Mouse (Mus musculus): Measurements from ENCODE around the gene Defb28. TPM values are rescaled to one million over a fixed set of nuclear protein-coding genes. Genes with fewer than 3 reads are reported as not detected.

The Defb28 gene
- total RNA-seq, 2 experiments from 2014 or later = not detected

DNA sequence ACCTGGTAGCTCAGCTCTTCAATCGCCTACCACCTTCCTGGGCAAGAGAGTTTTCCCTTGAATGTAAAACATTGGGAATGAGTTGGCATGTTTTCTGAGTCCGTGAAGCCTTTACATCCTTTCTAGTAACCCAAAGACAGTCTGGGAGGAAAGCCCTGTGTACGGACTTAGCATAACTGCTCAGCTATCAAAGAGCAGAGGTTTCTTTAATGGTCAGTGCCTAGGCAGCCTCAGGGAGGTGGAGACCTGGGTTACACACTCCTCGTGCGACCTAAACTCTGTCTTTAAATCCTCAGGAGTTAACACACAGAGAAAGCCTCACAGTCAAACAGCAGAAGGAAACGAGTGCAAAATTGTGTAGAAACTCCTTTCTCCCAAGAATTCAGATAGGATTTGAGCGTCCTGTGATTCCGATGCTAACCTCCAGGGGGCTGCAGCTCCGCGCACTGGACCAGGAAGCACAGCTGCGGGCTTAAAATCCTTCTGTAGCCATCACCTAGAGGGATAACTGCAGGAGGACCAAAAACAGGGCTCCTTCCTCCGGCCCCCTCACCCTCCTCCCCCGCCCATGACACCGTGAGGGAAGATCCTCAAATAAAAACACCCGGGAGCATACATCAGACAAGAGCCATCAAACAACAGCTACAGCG is 35.8 kb downstream of the Defb28 start:
- no peak for ATAC-seq (replicated peaks; ENCODE audit: low FRiP score, poor library complexity, severe bottlenecking)

DNA sequence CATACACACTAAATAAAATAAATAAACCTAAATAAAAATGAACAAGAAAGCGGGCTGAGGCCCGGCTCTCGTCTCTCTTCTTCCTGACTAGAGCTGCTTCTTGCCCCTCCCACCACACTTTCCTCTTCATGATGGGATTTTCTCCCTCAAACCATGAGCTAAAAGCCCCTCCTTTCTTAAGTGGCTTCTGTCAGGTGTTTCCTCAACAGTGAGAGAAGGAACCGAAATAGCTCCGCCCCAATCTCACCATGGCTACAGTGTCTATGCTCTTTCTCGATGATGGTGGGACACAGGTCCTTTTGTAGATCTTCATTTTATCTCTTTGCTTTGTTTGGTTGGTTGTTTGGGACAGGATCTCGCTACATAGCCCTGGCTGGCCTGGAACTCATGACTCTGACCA is 38.6 kb downstream of the Defb28 start:
- no peak for ATAC-seq (replicated peaks; ENCODE audit: low FRiP score, poor library complexity, severe bottlenecking)

DNA sequence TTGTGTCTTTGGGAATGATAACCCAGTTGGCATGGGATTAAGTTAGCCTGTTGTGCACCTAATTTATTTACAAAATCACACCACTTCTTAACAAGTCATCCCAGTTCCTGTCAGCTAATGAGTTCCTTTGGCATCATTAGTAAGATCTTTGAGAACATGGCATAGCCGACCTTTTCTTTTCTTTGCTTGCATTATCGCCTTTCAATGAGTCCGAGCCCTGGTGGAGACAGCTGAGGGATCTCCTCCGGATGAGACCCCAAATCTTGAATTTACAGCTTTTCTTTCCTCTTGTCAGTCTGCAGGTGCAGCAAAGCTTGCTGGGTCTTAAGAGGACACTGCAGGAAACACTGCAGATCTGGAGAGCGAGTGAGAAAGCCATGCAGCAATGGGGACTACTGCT is 51.0 kb downstream of the Defb28 start, which contains the start of gene Gm17416:
Gm17416 (plus strand) TSS at position 301 of the 400 bp plus-strand sequence.
- no peak for ATAC-seq (replicated peaks; ENCODE audit: low FRiP score, poor library complexity, severe bottlenecking)

DNA sequence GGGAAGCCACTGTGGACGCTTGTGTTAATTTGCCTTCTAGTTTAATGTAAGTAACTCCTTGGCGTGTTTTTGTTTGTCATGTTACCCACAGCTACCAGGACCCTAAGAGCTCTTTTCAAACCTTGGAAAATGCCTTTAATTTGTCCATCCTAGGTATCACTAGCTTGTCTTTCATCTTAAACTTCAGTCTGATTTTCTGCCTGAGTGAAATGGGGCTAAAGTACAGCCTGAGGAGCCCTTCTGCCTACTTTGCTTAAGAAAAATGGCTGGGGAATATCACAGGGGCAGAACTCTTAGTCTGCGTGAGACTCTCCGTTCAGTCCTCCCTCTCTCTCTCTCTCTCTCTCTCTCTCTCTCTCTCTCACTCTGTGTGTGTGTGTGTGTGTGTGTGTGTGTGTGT is 51.8 kb downstream of the Defb28 start:
- no peak for ATAC-seq (replicated peaks; ENCODE audit: low FRiP score, poor library complexity, severe bottlenecking)

DNA sequence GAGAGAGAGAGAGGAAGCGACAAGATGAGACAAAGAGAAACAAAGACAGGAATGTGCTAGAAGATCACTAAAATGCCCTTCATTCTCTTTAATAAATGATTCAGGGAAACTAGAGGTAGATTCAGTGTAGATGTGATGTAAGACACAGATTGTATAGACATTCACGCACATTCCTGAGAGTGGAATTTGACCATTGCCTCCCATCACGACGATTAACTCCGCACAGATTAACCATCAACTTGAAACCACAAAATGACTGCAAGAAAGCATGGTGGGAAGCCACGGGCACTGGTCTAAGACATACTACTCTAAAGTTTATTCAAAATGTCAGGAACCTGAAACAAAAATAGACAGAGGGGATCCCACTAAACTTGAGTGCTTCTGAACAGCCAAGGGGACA is 52.3 kb downstream of the Defb28 start:
- no peak for ATAC-seq (replicated peaks; ENCODE audit: low FRiP score, poor library complexity, severe bottlenecking)

Other genes with a start within 250 kb of the Defb28 start
- 9.0 and 15.5 TPM in 2 replicates for gene Tbc1d20, start 224.4 kb upstream of the Defb28 start, total RNA-seq (2015; ENCODE audit: low replicate concordance)
- 7.4 and 14.3 TPM in 2 replicates for gene Tbc1d20, start 224.4 kb upstream of the Defb28 start, total RNA-seq (2017; ENCODE audit: low replicate concordance)
- 53.0 and 64.6 TPM in 2 replicates for gene Rbck1, start 185.6 kb upstream of the Defb28 start, total RNA-seq (2015; ENCODE audit: low replicate concordance)
- 20.3 and 35.2 TPM in 2 replicates for gene Rbck1, start 185.6 kb upstream of the Defb28 start, total RNA-seq (2017; ENCODE audit: low replicate concordance)
- gene Trib3, start 174.2 kb upstream of the Defb28 start, total RNA-seq (2015; ENCODE audit: low replicate concordance) = not detected in 2 replicates
- 3.1 TPM in 1 of 2 replicates, not detected in the other for gene Trib3, start 174.2 kb upstream of the Defb28 start, total RNA-seq (2017; ENCODE audit: low replicate concordance)
- gene Nrsn2, start 141.6 kb upstream of the Defb28 start, total RNA-seq (2015; ENCODE audit: low replicate concordance) = not detected in 2 replicates
- not detected in 2 replicates for gene Nrsn2, start 141.6 kb upstream of the Defb28 start, total RNA-seq (2017; ENCODE audit: low replicate concordance)
- 4.0 and 4.2 TPM in 2 replicates for gene Sox12, start 120.2 kb upstream of the Defb28 start, total RNA-seq (2015; ENCODE audit: low replicate concordance)
- gene Sox12, start 120.2 kb upstream of the Defb28 start, total RNA-seq (2017; ENCODE audit: low replicate concordance) = 0.39 and 0.83 TPM in 2 replicates
- gene Zcchc3, start 103.2 kb upstream of the Defb28 start, total RNA-seq (2015; ENCODE audit: low replicate concordance) = 6.8 and 9.6 TPM in 2 replicates
- gene Zcchc3, start 103.2 kb upstream of the Defb28 start, total RNA-seq (2017; ENCODE audit: low replicate concordance) = 4.9 and 5.4 TPM in 2 replicates
- gene 6820408C15Rik, start 102.7 kb upstream of the Defb28 start, total RNA-seq (2015; ENCODE audit: low replicate concordance) = not detected in 2 replicates
- 1.0 TPM in 1 of 2 replicates, not detected in the other for gene 6820408C15Rik, start 102.7 kb upstream of the Defb28 start, total RNA-seq (2017; ENCODE audit: low replicate concordance)
- gene Defb23, start 53.6 kb upstream of the Defb28 start, total RNA-seq (2015; ENCODE audit: low replicate concordance) = not detected in 2 replicates
- gene Defb23, start 53.6 kb upstream of the Defb28 start, total RNA-seq (2017; ENCODE audit: low replicate concordance) = not detected in 2 replicates
- gene Defb20, start 41.2 kb upstream of the Defb28 start, total RNA-seq (2015; ENCODE audit: low replicate concordance) = not detected in 2 replicates
- gene Defb20, start 41.2 kb upstream of the Defb28 start, total RNA-seq (2017; ENCODE audit: low replicate concordance) = not detected in 2 replicates
- not detected in 2 replicates for gene Defb22, start 28.1 kb upstream of the Defb28 start, total RNA-seq (2015; ENCODE audit: low replicate concordance)
- not detected in 2 replicates for gene Defb22, start 28.1 kb upstream of the Defb28 start, total RNA-seq (2017; ENCODE audit: low replicate concordance)
- not detected in 2 replicates for gene Defb26, start 6.6 kb upstream of the Defb28 start, total RNA-seq (2015; ENCODE audit: low replicate concordance)
- not detected in 2 replicates for gene Defb26, start 6.6 kb upstream of the Defb28 start, total RNA-seq (2017; ENCODE audit: low replicate concordance)
- not detected in 2 replicates for gene Defb29, start 21.8 kb downstream of the Defb28 start, total RNA-seq (2015; ENCODE audit: low replicate concordance)
- not detected in 2 replicates for gene Defb29, start 21.8 kb downstream of the Defb28 start, total RNA-seq (2017; ENCODE audit: low replicate concordance)
- not detected in 2 replicates for gene Gm17416, start 51.1 kb downstream of the Defb28 start, total RNA-seq (2015; ENCODE audit: low replicate concordance)
- not detected in 2 replicates for gene Gm17416, start 51.1 kb downstream of the Defb28 start, total RNA-seq (2017; ENCODE audit: low replicate concordance)
- not detected in 2 replicates for gene Defb21, start 54.5 kb downstream of the Defb28 start, total RNA-seq (2015; ENCODE audit: low replicate concordance)
- not detected in 2 replicates for gene Defb21, start 54.5 kb downstream of the Defb28 start, total RNA-seq (2017; ENCODE audit: low replicate concordance)
- gene Defb19, start 62.1 kb downstream of the Defb28 start, total RNA-seq (2015; ENCODE audit: low replicate concordance) = not detected in 2 replicates
- not detected in 2 replicates for gene Defb19, start 62.1 kb downstream of the Defb28 start, total RNA-seq (2017; ENCODE audit: low replicate concordance)
- gene Defb45, start 81.1 kb downstream of the Defb28 start, total RNA-seq (2015; ENCODE audit: low replicate concordance) = not detected in 2 replicates
- not detected in 2 replicates for gene Defb45, start 81.1 kb downstream of the Defb28 start, total RNA-seq (2017; ENCODE audit: low replicate concordance)
- gene Defb36, start 86.1 kb downstream of the Defb28 start, total RNA-seq (2015; ENCODE audit: low replicate concordance) = not detected in 2 replicates
- gene Defb36, start 86.1 kb downstream of the Defb28 start, total RNA-seq (2017; ENCODE audit: low replicate concordance) = not detected in 2 replicates
- gene Defb25, start 104.8 kb downstream of the Defb28 start, total RNA-seq (2015; ENCODE audit: low replicate concordance) = not detected in 2 replicates
- not detected in 2 replicates for gene Defb25, start 104.8 kb downstream of the Defb28 start, total RNA-seq (2017; ENCODE audit: low replicate concordance)
- gene Rem1, start 108.7 kb downstream of the Defb28 start, total RNA-seq (2015; ENCODE audit: low replicate concordance) = 2.9 TPM in 1 of 2 replicates, not detected in the other
- gene Rem1, start 108.7 kb downstream of the Defb28 start, total RNA-seq (2017; ENCODE audit: low replicate concordance) = not detected in 2 replicates
- 17.7 and 24.7 TPM in 2 replicates for gene H13, start 151.2 kb downstream of the Defb28 start, total RNA-seq (2015; ENCODE audit: low replicate concordance)
- 11.6 and 13.2 TPM in 2 replicates for gene H13, start 151.2 kb downstream of the Defb28 start, total RNA-seq (2017; ENCODE audit: low replicate concordance)
- gene Mcts2, start 168.8 kb downstream of the Defb28 start, total RNA-seq (2015; ENCODE audit: low replicate concordance) = not detected in 2 replicates
- gene Mcts2, start 168.8 kb downstream of the Defb28 start, total RNA-seq (2017; ENCODE audit: low replicate concordance) = 1.7 TPM in 1 of 2 replicates, not detected in the other
- 1.3 and 17.3 TPM in 2 replicates for gene Id1, start 218.0 kb downstream of the Defb28 start, total RNA-seq (2015; ENCODE audit: low replicate concordance)
- gene Id1, start 218.0 kb downstream of the Defb28 start, total RNA-seq (2017; ENCODE audit: low replicate concordance) = 1.6 and 2.6 TPM in 2 replicates
- 1.8 TPM in 1 of 2 replicates, not detected in the other for gene Cox4i2, start 235.9 kb downstream of the Defb28 start, total RNA-seq (2015; ENCODE audit: low replicate concordance)
- not detected in 2 replicates for gene Cox4i2, start 235.9 kb downstream of the Defb28 start, total RNA-seq (2017; ENCODE audit: low replicate concordance)

All from erythroid progenitor cell, adult 5-6 weeks (primary cell).